Mouse (Mus musculus) embryonic fibroblast, embryonic 13.5 days (primary cell): ENCODE data around the gene Cideb.

Source experiments
- CTCF ChIP-seq: IDR thresholded peaks from 2 replicates; pipeline ENCODE4 v1.5.1; 2011; ENCODE audit warnings: mild to moderate bottlenecking, control low read depth, low read length, moderate library complexity, borderline replicate concordance; ENCODE audit not compliant: insufficient read depth
- POLR2A ChIP-seq: IDR thresholded peaks from 2 replicates; pipeline ENCODE4 v1.6.1; 2011; ENCODE audit warnings: low read depth, mild to moderate bottlenecking, control low read depth, low read length, moderate library complexity

DNA sequence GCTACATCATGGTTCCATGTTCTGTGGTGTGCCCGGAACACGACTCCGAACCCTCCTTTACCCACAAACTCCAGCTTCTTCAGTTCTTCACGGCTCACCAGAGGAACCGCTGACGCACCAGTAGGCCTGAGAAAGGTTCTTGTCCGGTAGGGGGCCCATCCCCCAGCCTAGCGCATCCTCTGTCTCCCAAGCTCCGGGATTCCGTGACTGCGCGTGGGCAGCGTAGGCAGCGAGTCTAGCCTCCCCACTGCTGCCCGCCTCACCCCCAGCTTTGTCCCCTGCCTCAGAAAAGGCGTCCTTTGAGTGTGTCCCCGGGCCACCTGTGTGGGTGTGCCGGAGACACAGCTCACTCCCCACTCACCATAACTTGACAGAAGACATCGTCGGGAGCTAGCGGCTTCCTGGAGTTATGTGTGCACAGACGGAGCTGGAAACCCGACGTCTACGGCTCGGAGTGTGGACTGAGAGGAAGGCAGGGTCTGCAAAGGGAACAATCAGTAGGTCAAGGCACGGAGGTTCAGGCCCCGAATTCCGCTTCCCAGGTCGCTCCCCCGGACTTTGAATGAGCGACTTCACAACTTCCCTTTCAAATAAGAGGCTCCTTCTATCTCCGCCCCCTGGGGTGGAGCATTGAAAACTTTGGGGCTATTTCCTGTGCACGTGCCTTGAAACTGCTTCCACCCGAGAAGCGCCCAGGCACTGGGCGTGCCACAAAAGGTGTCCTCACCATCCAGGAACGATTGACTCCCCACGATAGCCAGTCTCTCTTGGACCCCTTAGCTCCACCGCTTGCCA, 30.2 kb upstream of the Cideb start, which contains the start of gene Ripk3:
- TF ChIP-seq CTCF, result peak; percentile 8; the same call in 1 of the 2 replicates
- peak; percentile 82 for TF ChIP-seq POLR2A
